Mouse (Mus musculus): Measurements from ENCODE around the gene Med4. TPM values are rescaled to one million over a fixed set of nuclear protein-coding genes. Genes with fewer than 3 reads are reported as not detected.

The Med4 gene
- polyA plus RNA-seq, 1 experiment from 2014 or later = 114 TPM

GRCm38 (mm10) chr14:73478321-73478720, 31.5 kb upstream of the Med4 start:
- H3K4me3 ChIP-seq = no peak overlapping the region
- no peaks in the 10 kb centered on the region for H3K9me3 ChIP-seq (replicated peaks)
- no peaks in the 10 kb centered on the region for H3K36me3 ChIP-seq
- WGBS = 79% methylated on average over 3 of the region's 3 CpGs
- peaks cover 6% of the 10 kb centered on the region for H3K4me1 ChIP-seq
- no peak overlapping the region for H3K27ac ChIP-seq (replicated peaks)
- H3K27me3 ChIP-seq (ENCODE audit: low read depth, poor library complexity, severe bottlenecking) = no peaks in the 10 kb centered on the region
- no peak for DNase-seq (ENCODE audit: low spot score)

GRCm38 (mm10) chr14:73479771-73480170, 30.1 kb upstream of the Med4 start:
- Histone ChIP-seq H3K27ac (replicated peaks) (no peak overlapping the region), H3K36me3 (no peaks in the 10 kb centered on the region), H3K27me3 (ENCODE audit: low read depth, poor library complexity, severe bottlenecking) (no peaks in the 10 kb centered on the region), H3K9me3 (replicated peaks) (no peaks in the 10 kb centered on the region), H3K4me3 (no peak overlapping the region), H3K4me1 (peaks cover 6% of the 10 kb centered on the region)
- WGBS = 20% methylated on average over 1 of the region's 1 CpGs
- no peak for DNase-seq (ENCODE audit: low spot score)

- no peak overlapping the region for H3K27ac ChIP-seq (replicated peaks)
- no peaks in the 10 kb centered on the region for H3K27me3 ChIP-seq (ENCODE audit: low read depth, poor library complexity, severe bottlenecking)
- H3K4me3 ChIP-seq = no peak overlapping the region
- WGBS = 82% methylated on average over 5 of the region's 5 CpGs
- H3K36me3 ChIP-seq = no peaks in the 10 kb centered on the region
- DNase-seq (ENCODE audit: low spot score) = no peak
- H3K4me1 ChIP-seq = peaks cover 6% of the 10 kb centered on the region
- H3K9me3 ChIP-seq (replicated peaks) = no peaks in the 10 kb centered on the region
Observed at GRCm38 (mm10) chr14:73483516-73484229, 26.2 kb upstream of the Med4 start.

GRCm38 (mm10) chr14:73484366-73485110, 25.3 kb upstream of the Med4 start:
- no peaks in the 10 kb centered on the region for H3K36me3 ChIP-seq
- WGBS = 66% methylated on average over 3 of the region's 3 CpGs

GRCm38 (mm10) chr14:73486641-73487040, 23.2 kb upstream of the Med4 start:
- H3K36me3 ChIP-seq = no peaks in the 10 kb centered on the region
- 88% methylated on average over 5 of the region's 5 CpGs for WGBS
- 0 out of 2 replicates have a peak, but pooled peaks cover 3% of the 10 kb centered on the region for H3K9me3 ChIP-seq (replicated peaks)
- DNase-seq (ENCODE audit: low spot score) = no peak
- no peak overlapping the region for H3K4me3 ChIP-seq
- H3K27ac ChIP-seq (replicated peaks) = no peak overlapping the region
- no peaks in the 10 kb centered on the region for H3K4me1 ChIP-seq
- no peaks in the 10 kb centered on the region for H3K27me3 ChIP-seq (ENCODE audit: low read depth, poor library complexity, severe bottlenecking)

More at GRCm38 (mm10) chr14:73484366-73485110, 25.3 kb upstream of the Med4 start:
- Histone ChIP-seq H3K27ac (replicated peaks) (no peak overlapping the region), H3K27me3 (ENCODE audit: low read depth, poor library complexity, severe bottlenecking) (no peaks in the 10 kb centered on the region), H3K4me3 (no peak overlapping the region), H3K4me1 (peaks cover 4% of the 10 kb centered on the region), H3K9me3 (replicated peaks) (no peaks in the 10 kb centered on the region)
- no peak for DNase-seq (ENCODE audit: low spot score)

- Histone ChIP-seq H3K27me3 (ENCODE audit: low read depth, poor library complexity, severe bottlenecking) (no peaks in the 10 kb centered on the region), H3K4me1 (no peaks in the 10 kb centered on the region)
- no peak for DNase-seq (ENCODE audit: low spot score)
Observed at GRCm38 (mm10) chr14:73493356-73493755, 16.5 kb upstream of the Med4 start.

GRCm38 (mm10) chr14:73494122-73494521, 15.7 kb upstream of the Med4 start:
- no peaks in the 10 kb centered on the region for H3K36me3 ChIP-seq
- no peaks in the 10 kb centered on the region for H3K4me1 ChIP-seq
- WGBS = 73% methylated on average over 6 of the region's 6 CpGs
- 0 out of 2 replicates have a peak, but pooled peaks cover 3% of the 10 kb centered on the region for H3K9me3 ChIP-seq (replicated peaks)
- no peak overlapping the region for H3K27ac ChIP-seq (replicated peaks)
- no peaks in the 10 kb centered on the region for H3K27me3 ChIP-seq (ENCODE audit: low read depth, poor library complexity, severe bottlenecking)
- DNase-seq (ENCODE audit: low spot score) = no peak
- no peak overlapping the region for H3K4me3 ChIP-seq

More at GRCm38 (mm10) chr14:73493356-73493755, 16.5 kb upstream of the Med4 start:
- no peaks in the 10 kb centered on the region for H3K36me3 ChIP-seq
- whole genome bisulfite sequencing = 91% methylated on average over 6 of the region's 6 CpGs
- no peak overlapping the region for H3K27ac ChIP-seq (replicated peaks)
- 0 out of 2 replicates have a peak, but pooled peaks cover 3% of the 10 kb centered on the region for H3K9me3 ChIP-seq (replicated peaks)
- no peak overlapping the region for H3K4me3 ChIP-seq

- no peak for DNase-seq (ENCODE audit: low spot score)
- Histone ChIP-seq H3K4me3 (no peak overlapping the region), H3K36me3 (no peaks in the 10 kb centered on the region), H3K4me1 (no peaks in the 10 kb centered on the region), H3K27me3 (ENCODE audit: low read depth, poor library complexity, severe bottlenecking) (no peaks in the 10 kb centered on the region), H3K9me3 (replicated peaks) (0 out of 2 replicates have a peak, but pooled peaks cover 3% of the 10 kb centered on the region), H3K27ac (replicated peaks) (no peak overlapping the region)
- WGBS = 75% methylated on average over 7 of the region's 7 CpGs
Observed at GRCm38 (mm10) chr14:73495753-73496152, 14.1 kb upstream of the Med4 start.

GRCm38 (mm10) chr14:73501283-73501682, 8.5 kb upstream of the Med4 start:
- Histone ChIP-seq H3K9me3 (replicated peaks) (no peaks in the 10 kb centered on the region), H3K27me3 (ENCODE audit: low read depth, poor library complexity, severe bottlenecking) (no peaks in the 10 kb centered on the region), H3K27ac (replicated peaks) (no peak overlapping the region), H3K4me3 (no peak overlapping the region), H3K36me3 (no peaks in the 10 kb centered on the region), H3K4me1 (no peaks in the 10 kb centered on the region)
- WGBS = 93% methylated on average over 9 of the region's 9 CpGs
- no peak for DNase-seq (ENCODE audit: low spot score)

GRCm38 (mm10) chr14:73501721-73502120, 8.1 kb upstream of the Med4 start:
- WGBS = 76% methylated on average over 6 of the region's 6 CpGs
- Histone ChIP-seq H3K36me3 (no peaks in the 10 kb centered on the region), H3K9me3 (replicated peaks) (no peaks in the 10 kb centered on the region), H3K4me1 (no peaks in the 10 kb centered on the region), H3K4me3 (no peak overlapping the region), H3K27ac (replicated peaks) (no peak overlapping the region), H3K27me3 (ENCODE audit: low read depth, poor library complexity, severe bottlenecking) (no peaks in the 10 kb centered on the region)
- DNase-seq (ENCODE audit: low spot score) = no peak

GRCm38 (mm10) chr14:73502591-73503184, 7.1 kb upstream of the Med4 start:
- no peaks in the 10 kb centered on the region for H3K4me1 ChIP-seq
- 73% methylated on average over 7 of the region's 7 CpGs for WGBS
- H3K27me3 ChIP-seq (ENCODE audit: low read depth, poor library complexity, severe bottlenecking) = no peaks in the 10 kb centered on the region
- no peaks in the 10 kb centered on the region for H3K9me3 ChIP-seq (replicated peaks)
- no peaks in the 10 kb centered on the region for H3K36me3 ChIP-seq
- no peak overlapping the region for H3K27ac ChIP-seq (replicated peaks)
- H3K4me3 ChIP-seq = no peak overlapping the region
- no peak for DNase-seq (ENCODE audit: low spot score)

- WGBS = 82% methylated on average over 13 of the region's 13 CpGs
- Histone ChIP-seq H3K36me3 (no peaks in the 10 kb centered on the region), H3K27ac (replicated peaks) (no peak overlapping the region), H3K4me1 (no peaks in the 10 kb centered on the region), H3K9me3 (replicated peaks) (no peaks in the 10 kb centered on the region), H3K27me3 (ENCODE audit: low read depth, poor library complexity, severe bottlenecking) (no peaks in the 10 kb centered on the region), H3K4me3 (no peak overlapping the region)
- DNase-seq (ENCODE audit: low spot score) = no peak
Observed at GRCm38 (mm10) chr14:73503237-73503933, 6.4 kb upstream of the Med4 start.

All from midbrain, embryonic 10.5 days (tissue).